Mouse (Mus musculus) spleen, embryonic (tissue): ENCODE results near the gene 4933424G06Rik.

Experiments
- CTCF ChIA-PET: fragments of 350-600 bp; sonication (Branson Sonifier 250); formaldehyde crosslinking; loops from one replicate; lab custom pipeline; 2022; lab: Charles Lee

Gene 4933424G06Rik

GRCm38 (mm10) chr1:36708626-36709025 is 1.3 kb upstream of the 4933424G06Rik start:
- CTCF ChIA-PET, result interaction anchor here (1.3 kb wide), 1 partner anchor 17 kb away, joined by 3 read pairs; no protein-coding TSS in a partner anchor

GRCm38 (mm10) chr1:36709055-36709853 is 695 bp upstream of the 4933424G06Rik start:
- CTCF ChIA-PET, result no interaction called here

- CTCF ChIA-PET, result no interaction called here
Measured at GRCm38 (mm10) chr1:36711104-36711503, 1.2 kb downstream of the 4933424G06Rik start.

- CTCF ChIA-PET, result no interaction called here
Measured at GRCm38 (mm10) chr1:36714311-36714710, 4.4 kb downstream of the 4933424G06Rik start, which contains the start of gene Actr1b. Gene Actr1b (minus strand): TSS chr1:36714422.

GRCm38 (mm10) chr1:36718786-36719185 is 8.8 kb downstream of the 4933424G06Rik start:
- CTCF ChIA-PET, result no interaction called here

- CTCF ChIA-PET, result no interaction called here
Measured at GRCm38 (mm10) chr1:36723146-36724056, 13.5 kb downstream of the 4933424G06Rik start.

- CTCF ChIA-PET, result no interaction called here
Measured at GRCm38 (mm10) chr1:36724057-36724431, 14.1 kb downstream of the 4933424G06Rik start.

GRCm38 (mm10) chr1:36737300-36737699 is 27.4 kb downstream of the 4933424G06Rik start:
- CTCF ChIA-PET, result interaction anchor here (0.6 kb wide), 1 partner anchor 512 kb away, joined by 3 read pairs; no protein-coding TSS in a partner anchor

- CTCF ChIA-PET, result no interaction called here
Measured at GRCm38 (mm10) chr1:36739231-36739630, 29.3 kb downstream of the 4933424G06Rik start.

- CTCF ChIA-PET, result no interaction called here
Measured at GRCm38 (mm10) chr1:36743046-36743445, 33.1 kb downstream of the 4933424G06Rik start.

GRCm38 (mm10) chr1:36744268-36744944 is 34.5 kb downstream of the 4933424G06Rik start:
- CTCF ChIA-PET, result no interaction called here

- CTCF ChIA-PET, result no interaction called here
Measured at GRCm38 (mm10) chr1:36745661-36746060, 35.7 kb downstream of the 4933424G06Rik start.

- CTCF ChIA-PET, result no interaction called here
Measured at GRCm38 (mm10) chr1:36746452-36746851, 36.5 kb downstream of the 4933424G06Rik start.

GRCm38 (mm10) chr1:36753932-36754675 is 44.2 kb downstream of the 4933424G06Rik start:
- CTCF ChIA-PET, result no interaction called here

- CTCF ChIA-PET, result no interaction called here
Measured at GRCm38 (mm10) chr1:36758553-36758952, 48.6 kb downstream of the 4933424G06Rik start.

- CTCF ChIA-PET, result no interaction called here
Measured at GRCm38 (mm10) chr1:36759076-36759475, 49.1 kb downstream of the 4933424G06Rik start.

GRCm38 (mm10) chr1:36760401-36760800 is 50.5 kb downstream of the 4933424G06Rik start:
- CTCF ChIA-PET, result no interaction called here

GRCm38 (mm10) chr1:36761061-36761460 is 51.1 kb downstream of the 4933424G06Rik start:
- CTCF ChIA-PET, result no interaction called here

- CTCF ChIA-PET, result no interaction called here
Measured at GRCm38 (mm10) chr1:36761568-36761967, 51.6 kb downstream of the 4933424G06Rik start, which contains the start of gene Zap70. Gene Zap70 (plus strand): TSS chr1:36761798.

GRCm38 (mm10) chr1:36766431-36767205 is 56.7 kb downstream of the 4933424G06Rik start:
- CTCF ChIA-PET, result interaction anchor here (0.6 kb wide), 1 partner anchor 503 kb away, joined by 3 read pairs; no protein-coding TSS in a partner anchor
